Mouse (Mus musculus): ENCODE measurements around the gene Gm5678. TPM values are rescaled to one million over a fixed set of nuclear protein-coding genes. Genes with fewer than 3 reads are reported as not detected.

The Gm5678 gene
- polyA plus RNA-seq, 1 experiment from 2014 or later = not detected

GRCm38 (mm10) chr16:93591450-93592430 lies 36.2 kb upstream of the Gm5678 start:
- no peak for DNase-seq (ENCODE audit: low spot score)
- Histone ChIP-seq H3K4me2 (replicated peaks) (no peak overlapping the region), H3K27ac (no peak overlapping the region), H3K9ac (no peak overlapping the region), H3K4me1 (replicated peaks; ENCODE audit: control insufficient read depth, insufficient read depth, low read length) (no peaks in the 10 kb centered on the region), H3K27me3 (ENCODE audit: control insufficient read depth, insufficient read depth, low read length) (no peaks in the 10 kb centered on the region), H3K4me3 (replicated peaks; ENCODE audit: low read length) (no peak overlapping the region), H3K36me3 (replicated peaks; ENCODE audit: control insufficient read depth, insufficient read depth) (peaks cover 45% of the 10 kb centered on the region), H3K9me3 (ENCODE audit: control insufficient read depth, low read length) (no peaks in the 10 kb centered on the region)
- ATAC-seq (ENCODE audit: low FRiP score) = no peak
- 93% methylated on average over 20 of the region's 20 CpGs for WGBS

- H3K9me3 ChIP-seq (ENCODE audit: control insufficient read depth, low read length) = no peaks in the 10 kb centered on the region
- ATAC-seq (ENCODE audit: low FRiP score) = no peak
- DNase-seq (ENCODE audit: low spot score) = no peak
- H3K4me2 ChIP-seq (replicated peaks) = no peak overlapping the region
- H3K27ac ChIP-seq = no peak overlapping the region
- WGBS = 95% methylated on average over 3 of the region's 3 CpGs
- H3K9ac ChIP-seq = no peak overlapping the region
- no peaks in the 10 kb centered on the region for H3K27me3 ChIP-seq (ENCODE audit: control insufficient read depth, insufficient read depth, low read length)
- no peaks in the 10 kb centered on the region for H3K4me1 ChIP-seq (replicated peaks; ENCODE audit: control insufficient read depth, insufficient read depth, low read length)
- no peak overlapping the region for H3K4me3 ChIP-seq (replicated peaks; ENCODE audit: low read length)
- peaks cover 47% of the 10 kb centered on the region for H3K36me3 ChIP-seq (replicated peaks; ENCODE audit: control insufficient read depth, insufficient read depth)
These were observed 35.2 kb upstream of the Gm5678 start for GRCm38 (mm10) chr16:93592711-93593110.

GRCm38 (mm10) chr16:93593406-93593805 lies 34.5 kb upstream of the Gm5678 start:
- DNase-seq (ENCODE audit: low spot score) (no peak), ATAC-seq (ENCODE audit: low FRiP score) (no peak)
- Histone ChIP-seq H3K4me3 (replicated peaks; ENCODE audit: low read length) (no peak overlapping the region), H3K9ac (no peak overlapping the region), H3K36me3 (replicated peaks; ENCODE audit: control insufficient read depth, insufficient read depth) (peaks cover 51% of the 10 kb centered on the region), H3K27ac (no peak overlapping the region), H3K4me1 (replicated peaks; ENCODE audit: control insufficient read depth, insufficient read depth, low read length) (no peaks in the 10 kb centered on the region), H3K27me3 (ENCODE audit: control insufficient read depth, insufficient read depth, low read length) (no peaks in the 10 kb centered on the region), H3K4me2 (replicated peaks) (no peak overlapping the region), H3K9me3 (ENCODE audit: control insufficient read depth, low read length) (no peaks in the 10 kb centered on the region)
- 92% methylated on average over 8 of the region's 8 CpGs for WGBS

- no peak overlapping the region for H3K9ac ChIP-seq
- DNase-seq (ENCODE audit: low spot score) (no peak), ATAC-seq (ENCODE audit: low FRiP score) (no peak)
- H3K27me3 ChIP-seq (ENCODE audit: control insufficient read depth, insufficient read depth, low read length) = no peaks in the 10 kb centered on the region
- 95% methylated on average over 10 of the region's 10 CpGs for WGBS
- no peaks in the 10 kb centered on the region for H3K4me1 ChIP-seq (replicated peaks; ENCODE audit: control insufficient read depth, insufficient read depth, low read length)
- peaks cover 49% of the 10 kb centered on the region for H3K36me3 ChIP-seq (replicated peaks; ENCODE audit: control insufficient read depth, insufficient read depth)
- no peak overlapping the region for H3K4me2 ChIP-seq (replicated peaks)
- H3K9me3 ChIP-seq (ENCODE audit: control insufficient read depth, low read length) = no peaks in the 10 kb centered on the region
- no peak overlapping the region for H3K4me3 ChIP-seq (replicated peaks; ENCODE audit: low read length)
- no peak overlapping the region for H3K27ac ChIP-seq
These were observed 33.4 kb upstream of the Gm5678 start for GRCm38 (mm10) chr16:93594448-93594847.

GRCm38 (mm10) chr16:93595766-93596165 lies 32.1 kb upstream of the Gm5678 start:
- H3K9ac ChIP-seq = no peak overlapping the region
- no peaks in the 10 kb centered on the region for H3K4me1 ChIP-seq (replicated peaks; ENCODE audit: control insufficient read depth, insufficient read depth, low read length)
- no peak overlapping the region for H3K27ac ChIP-seq
- no peak for ATAC-seq (ENCODE audit: low FRiP score)
- no peak overlapping the region for H3K4me3 ChIP-seq (replicated peaks; ENCODE audit: low read length)
- H3K9me3 ChIP-seq (ENCODE audit: control insufficient read depth, low read length) = no peaks in the 10 kb centered on the region
- no peak overlapping the region for H3K4me2 ChIP-seq (replicated peaks)
- peaks cover 35% of the 10 kb centered on the region for H3K36me3 ChIP-seq (replicated peaks; ENCODE audit: control insufficient read depth, insufficient read depth)
- DNase-seq (ENCODE audit: low spot score) = no peak
- 93% methylated on average over 5 of the region's 5 CpGs for whole genome bisulfite sequencing
- H3K27me3 ChIP-seq (ENCODE audit: control insufficient read depth, insufficient read depth, low read length) = no peaks in the 10 kb centered on the region

- DNase-seq (ENCODE audit: low spot score) (no peak), ATAC-seq (ENCODE audit: low FRiP score) (no peak)
- Histone ChIP-seq H3K4me1 (replicated peaks; ENCODE audit: control insufficient read depth, insufficient read depth, low read length) (no peaks in the 10 kb centered on the region), H3K27ac (no peak overlapping the region), H3K9me3 (ENCODE audit: control insufficient read depth, low read length) (no peaks in the 10 kb centered on the region), H3K4me2 (replicated peaks) (no peak overlapping the region), H3K9ac (no peak overlapping the region), H3K27me3 (ENCODE audit: control insufficient read depth, insufficient read depth, low read length) (no peaks in the 10 kb centered on the region), H3K4me3 (replicated peaks; ENCODE audit: low read length) (no peak overlapping the region), H3K36me3 (replicated peaks; ENCODE audit: control insufficient read depth, insufficient read depth) (peaks cover 27% of the 10 kb centered on the region)
- 92% methylated on average over 7 of the region's 7 CpGs for WGBS
These were observed 31.1 kb upstream of the Gm5678 start for GRCm38 (mm10) chr16:93596807-93597206.

GRCm38 (mm10) chr16:93597551-93597950 lies 30.3 kb upstream of the Gm5678 start:
- no peak overlapping the region for H3K9ac ChIP-seq
- H3K4me2 ChIP-seq (replicated peaks) = no peak overlapping the region
- H3K4me1 ChIP-seq (replicated peaks; ENCODE audit: control insufficient read depth, insufficient read depth, low read length) = no peaks in the 10 kb centered on the region
- no peak overlapping the region for H3K4me3 ChIP-seq (replicated peaks; ENCODE audit: low read length)
- H3K27ac ChIP-seq = no peak overlapping the region
- 96% methylated on average over 9 of the region's 9 CpGs for WGBS
- no peaks in the 10 kb centered on the region for H3K27me3 ChIP-seq (ENCODE audit: control insufficient read depth, insufficient read depth, low read length)
- H3K36me3 ChIP-seq (replicated peaks; ENCODE audit: control insufficient read depth, insufficient read depth) = peaks cover 27% of the 10 kb centered on the region
- DNase-seq (ENCODE audit: low spot score) (no peak), ATAC-seq (ENCODE audit: low FRiP score) (no peak)
- H3K9me3 ChIP-seq (ENCODE audit: control insufficient read depth, low read length) = no peaks in the 10 kb centered on the region

GRCm38 (mm10) chr16:93599461-93599860 lies 28.4 kb upstream of the Gm5678 start:
- DNase-seq (ENCODE audit: low spot score) (no peak), ATAC-seq (ENCODE audit: low FRiP score) (no peak)
- Histone ChIP-seq H3K4me2 (replicated peaks) (no peak overlapping the region), H3K27ac (no peak overlapping the region), H3K4me3 (replicated peaks; ENCODE audit: low read length) (no peak overlapping the region), H3K36me3 (replicated peaks; ENCODE audit: control insufficient read depth, insufficient read depth) (peaks cover 20% of the 10 kb centered on the region), H3K9ac (no peak overlapping the region), H3K27me3 (ENCODE audit: control insufficient read depth, insufficient read depth, low read length) (no peaks in the 10 kb centered on the region), H3K9me3 (ENCODE audit: control insufficient read depth, low read length) (no peaks in the 10 kb centered on the region), H3K4me1 (replicated peaks; ENCODE audit: control insufficient read depth, insufficient read depth, low read length) (peaks cover 2% of the 10 kb centered on the region; the same call in 1 of the 2 replicates)
- WGBS = 95% methylated on average over 6 of the region's 6 CpGs

GRCm38 (mm10) chr16:93603439-93604212 lies 24.3 kb upstream of the Gm5678 start, which contains the start of gene Setd4:
TSS of gene Setd4 (minus strand) at chr16:93604063.
- Histone ChIP-seq H3K27ac (peak within 1 kb of the TSS; percentile 93), H3K4me3 (replicated peaks; ENCODE audit: low read length) (peak within 1 kb of the TSS; percentile 63), H3K9me3 (ENCODE audit: control insufficient read depth, low read length) (no peaks in the 10 kb centered on the region), H3K4me2 (replicated peaks) (peak within 1 kb of the TSS; percentile 82), H3K36me3 (replicated peaks; ENCODE audit: control insufficient read depth, insufficient read depth) (0 out of 2 replicates have a peak, but pooled peaks cover 2% of the 10 kb centered on the region), H3K4me1 (replicated peaks; ENCODE audit: control insufficient read depth, insufficient read depth, low read length) (peaks cover 15% of the 10 kb centered on the region), H3K27me3 (ENCODE audit: control insufficient read depth, insufficient read depth, low read length) (no peaks in the 10 kb centered on the region), H3K9ac (peak within 1 kb of the TSS; percentile 80)
- ATAC-seq (ENCODE audit: low FRiP score) (peak; percentile 91), DNase-seq (ENCODE audit: low spot score) (peak; percentile 91)
- 1% methylated on average over 55 of the region's 55 CpGs for whole genome bisulfite sequencing
